Mouse (Mus musculus) left cerebral cortex, postnatal 10 days (tissue): ENCODE results near the gene Nrap. TPM values are rescaled to one million over a fixed set of nuclear protein-coding genes. Genes with fewer than 3 reads are reported as not detected.
"Not testable (repeated sequence)": the region's sequence is repeated elsewhere in the genome, so short reads cannot be mapped to it uniquely, and the experiment has no call there.

Experiments
- DNase-seq, 2 experiments: peaks; one replicate each; pipeline ENCODE4 v3.0.0; 2021 to 2022; ENCODE audit warnings: low spot score in 2 of 2, mixed read lengths in 1 of 2; ENCODE audit errors: extremely low spot score in 1 of 2
- intact Hi-C: fragments of 180-260 bp; cut with DNase I; formaldehyde crosslinking; loops from one replicate; pipeline ENCODE4 v1.15.1; 2025
- total RNA-seq, 2 experiments: library from RNA; stranded (reverse); gene quantifications; 2 replicates each; pipeline ENCODE4 v1.2.3; 2021

Gene Nrap
- total RNA-seq = under 1 TPM; 0.57 to 0.62 TPM

DNA sequence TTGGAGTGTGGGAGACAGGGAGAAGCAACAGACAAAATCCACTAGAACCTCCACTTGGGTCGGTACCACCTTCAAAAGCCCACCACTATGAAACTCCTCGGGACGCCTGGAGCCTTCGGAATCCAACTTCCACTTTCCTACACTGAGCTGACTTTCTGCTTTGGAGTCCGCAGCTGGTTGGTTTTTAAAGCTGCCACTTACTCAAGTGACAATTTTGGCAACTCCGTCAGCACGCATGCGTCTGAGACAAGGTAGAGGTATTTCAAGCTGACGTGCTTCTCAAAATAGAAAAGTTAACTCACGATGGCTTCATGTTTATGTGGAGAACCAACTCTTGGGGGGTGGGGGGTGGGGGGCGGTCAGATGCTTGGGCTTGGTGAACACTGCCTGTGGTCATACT, at the start of gene Nrap:
TSS of gene Nrap (minus strand) at position 159 of the 400 bp plus-strand sequence.
- intact Hi-C loops = no loop called here
- no peak for DNase-seq

GRCm38 (mm10) chr19:56439072-56439434, 49.2 kb upstream of the Nrap start:
- intact Hi-C loops = no loop called here

GRCm38 (mm10) chr19:56438357-56439071, 48.7 kb upstream of the Nrap start:
- intact Hi-C loops = no loop called here
- no peak for DNase-seq

More at GRCm38 (mm10) chr19:56439072-56439434, 49.2 kb upstream of the Nrap start:
- no peak for DNase-seq

- intact Hi-C loops = no loop called here
- DNase-seq = no peak
Measured at GRCm38 (mm10) chr19:56436380-56436779, 46.5 kb upstream of the Nrap start.

DNA sequence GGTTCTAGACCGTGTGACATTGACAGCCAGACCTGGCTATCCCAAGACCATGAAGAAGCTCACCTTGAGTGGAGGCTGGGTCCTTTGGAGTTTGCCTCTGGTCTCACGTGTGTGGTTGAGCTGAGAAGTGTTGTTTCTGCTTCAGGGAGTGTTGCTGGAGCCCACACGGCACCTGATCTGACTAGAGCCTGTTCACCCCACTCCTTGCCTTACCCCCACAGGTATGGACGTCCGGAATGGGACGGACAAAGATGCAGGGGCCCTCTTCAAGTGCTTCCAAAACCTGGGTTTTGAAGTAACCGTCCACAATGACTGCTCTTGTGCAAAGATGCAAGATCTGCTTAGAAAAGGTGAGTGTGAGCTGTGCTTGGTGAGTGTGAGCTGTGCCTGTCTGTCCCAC, 43.7 kb upstream of the Nrap start:
- DNase-seq = no peak
- intact Hi-C loops = loop anchor here (5.0 kb wide), 1 partner anchor 124 kb away; no protein-coding TSS in a partner anchor

DNA sequence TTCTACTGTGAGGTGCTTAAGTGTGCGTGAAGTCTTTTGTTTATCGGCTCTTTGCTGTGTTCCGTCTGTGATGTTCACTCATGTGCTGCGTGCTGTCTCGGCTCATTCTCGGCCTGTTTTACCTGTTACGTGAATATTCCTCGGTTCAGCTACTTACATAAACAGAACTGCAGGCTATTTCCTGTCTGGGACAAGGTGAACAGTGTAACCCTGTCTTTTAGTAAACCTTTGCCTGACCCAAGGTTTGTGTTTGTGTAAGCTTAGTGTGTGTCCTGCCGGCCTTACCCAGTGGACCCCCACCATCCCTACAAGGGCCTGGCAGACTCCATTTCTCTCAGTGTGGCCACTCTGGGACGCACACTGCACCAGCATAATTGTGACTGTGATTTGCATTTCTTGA, 42.9 kb upstream of the Nrap start:
- DNase-seq = no peak
- intact Hi-C loops = loop anchor here (5.0 kb wide), 1 partner anchor 125 kb away; no protein-coding TSS in a partner anchor

- no peak for DNase-seq
- intact Hi-C loops = loop anchor here (5.0 kb wide), 1 partner anchor 127 kb away; no protein-coding TSS in a partner anchor
Measured at GRCm38 (mm10) chr19:56430369-56430768, 40.5 kb upstream of the Nrap start.

DNA sequence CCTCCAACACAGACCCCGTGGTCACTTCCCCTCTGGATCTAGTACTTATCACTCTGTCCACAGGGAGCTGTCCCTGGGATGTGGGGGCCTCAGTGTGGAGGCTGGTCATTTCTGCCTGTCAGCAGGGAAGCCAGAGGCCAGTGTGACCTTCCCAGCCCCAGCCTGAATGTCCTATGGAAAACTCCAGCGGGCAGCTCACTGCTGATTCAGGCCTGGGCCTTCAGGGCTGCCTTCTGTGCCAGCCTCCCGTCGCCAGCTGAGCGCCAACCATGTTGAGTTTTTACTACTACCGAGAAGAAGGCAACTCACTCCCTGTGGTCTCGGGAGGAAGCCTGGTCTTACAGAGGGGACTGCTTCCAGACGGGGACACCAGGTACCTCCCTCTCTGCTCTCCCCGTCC, 35.7 kb upstream of the Nrap start:
- intact Hi-C loops = loop anchor here (10.0 kb wide), 1 partner anchor 479 kb away; no protein-coding TSS in a partner anchor
- no peak for DNase-seq

DNA sequence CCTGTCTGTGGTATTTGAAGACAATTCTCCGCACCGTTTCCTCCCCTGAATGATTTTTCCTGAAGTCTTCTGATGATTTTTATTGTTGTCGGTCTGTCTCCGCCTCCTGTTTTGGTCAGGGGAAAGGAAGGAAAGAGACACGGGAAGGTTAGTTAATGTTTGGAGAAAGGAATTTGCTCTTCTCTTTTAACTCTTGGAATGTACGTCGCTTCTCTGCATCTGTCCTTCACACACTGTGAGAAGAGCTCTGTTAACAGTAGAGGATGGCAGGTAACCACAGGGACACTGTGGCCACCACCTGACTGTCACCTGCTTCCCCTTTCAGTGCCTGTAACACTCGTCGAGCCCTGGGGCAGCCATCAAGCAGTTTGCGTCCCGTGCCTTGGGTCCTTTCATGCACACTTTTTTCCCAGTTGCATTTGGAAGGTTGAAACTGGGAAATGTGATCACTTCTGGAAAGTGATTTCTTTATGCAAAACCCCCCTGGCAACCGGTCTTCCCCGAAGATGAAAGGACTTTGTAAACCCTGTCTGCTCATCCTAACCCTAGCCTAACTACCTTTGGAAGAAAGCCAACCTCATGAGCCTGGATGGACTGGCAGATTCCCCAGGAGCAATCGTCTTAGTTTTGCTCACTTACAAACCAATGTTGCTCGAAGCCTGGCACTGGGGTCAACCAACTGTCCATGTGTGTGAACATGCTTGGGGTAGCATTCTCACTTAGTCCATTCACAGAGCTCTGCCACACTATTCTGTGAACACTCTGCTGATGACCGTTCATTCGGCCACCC, 35.0 kb upstream of the Nrap start:
- no peak for DNase-seq
- intact Hi-C loops = loop anchor here (5.0 to 10.0 kb wide), 3 partner anchors 298 to 480 kb away; partner anchors contain the start of gene Adrb1

- intact Hi-C loops = loop anchor here (5.0 to 10.0 kb wide), 3 partner anchors 299 to 481 kb away; partner anchors contain the start of gene Adrb1
- DNase-seq = no peak
Measured at GRCm38 (mm10) chr19:56423370-56423769, 33.5 kb upstream of the Nrap start.

GRCm38 (mm10) chr19:56422476-56423338, 32.9 kb upstream of the Nrap start:
- peak; percentile 86 to 89 for DNase-seq
- intact Hi-C loops = loop anchor here (5.0 to 10.0 kb wide), 3 partner anchors 300 to 482 kb away; partner anchors contain the start of gene Adrb1

DNA sequence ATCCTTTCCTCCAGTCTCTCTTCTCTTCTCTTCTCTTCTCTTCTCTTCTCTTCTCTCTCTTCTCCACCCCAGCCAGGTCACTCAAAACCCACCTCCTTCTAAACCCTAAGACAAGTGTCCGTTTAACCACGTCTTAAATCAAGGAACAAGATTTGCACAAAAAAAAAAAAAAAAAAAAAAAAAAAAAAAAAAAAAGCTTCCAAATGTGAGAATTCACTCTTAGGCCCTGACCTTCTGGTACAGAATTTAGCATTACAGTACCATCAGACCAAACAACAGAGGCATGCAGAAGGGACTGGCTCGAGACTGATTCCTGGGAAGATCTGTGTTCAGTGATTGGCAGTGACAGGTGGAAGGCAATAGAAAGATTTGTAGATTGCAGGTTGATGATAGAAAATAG, 30.5 kb upstream of the Nrap start:
- intact Hi-C loops = loop anchor here (5.0 to 10.0 kb wide), 3 partner anchors 302 to 484 kb away; partner anchors contain the start of gene Adrb1
- DNase-seq = no peak

- intact Hi-C loops = no loop called here
- no peak for DNase-seq
Measured at GRCm38 (mm10) chr19:56419452-56419851, 29.6 kb upstream of the Nrap start.

DNA sequence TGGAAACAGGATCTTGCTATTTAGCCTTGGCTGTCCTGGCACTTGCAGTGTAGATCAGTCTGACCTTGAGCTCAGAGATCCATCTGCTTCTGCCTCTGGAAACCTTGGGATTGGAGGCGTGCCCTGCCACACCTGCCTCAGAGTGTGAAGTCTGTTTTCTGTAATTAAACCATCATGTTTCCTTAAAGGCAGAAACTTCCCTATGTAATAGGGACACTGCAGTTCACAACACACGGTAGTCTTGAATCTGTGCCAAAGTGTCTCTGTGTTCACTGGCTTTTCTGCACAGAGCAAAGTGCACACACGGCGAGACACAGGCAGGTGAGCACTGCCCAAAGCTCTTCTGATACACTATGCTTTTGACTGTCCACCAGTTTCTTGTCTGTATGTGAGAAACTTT, 28.6 kb upstream of the Nrap start:
- no peak for DNase-seq
- intact Hi-C loops = no loop called here

GRCm38 (mm10) chr19:56409884-56410283, 20.0 kb upstream of the Nrap start:
- peak in 1 of 2 experiments; percentile 2 for DNase-seq
- intact Hi-C loops = not testable (repeated sequence)

DNA sequence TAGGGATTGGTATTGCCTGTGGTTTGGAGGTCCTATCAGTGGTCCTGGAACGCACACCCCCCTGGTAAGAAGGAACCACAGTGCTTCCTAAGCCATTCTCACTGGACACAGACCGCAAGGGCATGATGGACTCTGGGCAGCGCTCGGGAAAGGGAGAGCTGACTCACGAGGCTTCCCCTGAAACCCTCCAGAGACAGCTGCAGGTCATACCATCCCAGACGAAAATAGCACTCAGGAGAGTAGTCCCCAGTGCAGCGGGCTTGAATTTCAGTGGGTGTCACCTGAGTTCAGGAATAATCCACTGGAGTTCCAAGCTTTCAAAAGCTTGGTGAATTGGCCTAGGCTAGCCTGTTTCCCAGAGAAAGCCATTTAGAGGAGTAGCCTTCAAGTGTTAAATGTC, 16.7 kb upstream of the Nrap start:
- intact Hi-C loops = no loop called here
- DNase-seq = peak in 1 of 2 experiments; percentile 10

GRCm38 (mm10) chr19:56405824-56406223, 16.0 kb upstream of the Nrap start:
- DNase-seq = peak in 1 of 2 experiments; percentile 5
- intact Hi-C loops = no loop called here

DNA sequence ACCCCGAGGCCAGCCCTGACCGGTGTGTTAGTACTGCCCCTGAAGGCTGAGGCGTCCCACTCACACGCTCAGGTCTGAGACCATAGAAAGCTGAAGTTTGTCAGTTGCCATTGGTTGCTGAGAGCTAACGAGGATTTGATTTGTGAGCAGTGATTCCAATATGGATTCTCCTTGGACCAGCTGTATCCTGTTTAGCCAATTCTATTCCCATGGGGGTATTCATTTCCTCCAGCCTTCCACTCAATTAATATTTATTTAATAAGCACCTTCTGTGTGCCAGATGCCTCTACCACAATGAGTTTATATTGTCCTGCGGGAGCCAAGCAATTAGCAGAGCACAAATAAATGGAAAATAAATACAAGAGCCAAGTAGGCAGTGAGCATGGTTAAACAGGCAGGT, 12.0 kb upstream of the Nrap start:
- peak in 1 of 2 experiments; percentile 20 for DNase-seq
- intact Hi-C loops = no loop called here

DNA sequence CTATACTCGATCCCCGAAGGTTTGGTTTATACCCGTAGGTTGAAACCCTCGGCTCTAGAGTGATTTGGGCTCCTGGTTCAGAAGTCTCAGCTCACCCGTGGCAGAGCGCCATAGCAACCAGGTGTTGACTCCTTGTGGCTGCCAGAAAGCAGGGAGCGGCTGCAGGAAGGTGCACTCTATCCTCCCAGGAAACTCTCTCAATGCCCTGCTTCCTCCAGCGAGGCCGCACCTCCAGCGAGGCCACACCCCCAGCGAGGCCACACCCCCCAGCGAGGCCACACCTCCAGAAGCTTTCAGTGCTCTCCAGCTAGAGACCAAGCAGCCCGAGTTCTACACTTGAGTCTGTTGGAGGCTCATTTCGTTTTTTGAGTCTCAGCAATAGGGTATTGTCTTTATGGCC, 10.4 kb upstream of the Nrap start:
- DNase-seq = peak in 1 of 2 experiments; percentile 82
- intact Hi-C loops = no loop called here
